Mouse (Mus musculus) heart, embryonic 10.5 days (tissue): ENCODE measurements at regions not wholly inside any gene's neighbourhood (a gene's known extent, or its start where the extent isn't known, plus 50 kb on each side); places are given as distances from the start of the nearest gene placed in this dataset.

Source experiments
- DNase-seq: peaks from one replicate; pipeline ENCODE4 v3.0.0-alpha.2; 2017; ENCODE audit warnings: low spot score
- H3K27ac ChIP-seq: fragments of 300-500 bp; sonication (generic); 2 replicates; pipeline ENCODE4 v1.5.1; 2016; ENCODE audit warnings: mild to moderate bottlenecking
- H3K27me3 ChIP-seq: fragments of 300-500 bp; sonication (generic); 2 replicates; pipeline ENCODE4 v1.6.1; 2016; ENCODE audit warnings: mild to moderate bottlenecking; ENCODE audit not compliant: poor library complexity, insufficient read depth, severe bottlenecking
- H3K36me3 ChIP-seq: fragments of 300-500 bp; sonication (generic); 2 replicates; pipeline ENCODE4 v1.6.1; 2016; ENCODE audit warnings: mild to moderate bottlenecking, moderate library complexity
- H3K4me1 ChIP-seq: fragments of 300-500 bp; sonication (generic); 2 replicates; pipeline ENCODE4 v1.6.1; 2016; ENCODE audit warnings: mild to moderate bottlenecking
- H3K4me3 ChIP-seq: fragments of 300-500 bp; sonication (generic); 2 replicates; pipeline ENCODE4 v1.5.1; 2016; ENCODE audit warnings: mild to moderate bottlenecking, moderate library complexity
- H3K9me3 ChIP-seq: fragments of 300-500 bp; sonication (generic); 2 replicates; pipeline ENCODE4 v1.6.1; 2016; ENCODE audit warnings: mild to moderate bottlenecking, moderate library complexity
- WGBS: fragments of 180-500 bp; shearing (Covaris S2); methylation state at CpG from one replicate; pipeline ENCODE4 v1.1.7; 2016; 5-methylcytosine and 5-hydroxymethylcytosine counted together

GRCm38 (mm10) chr15:42768396-42768795 is 2634.2 kb downstream of the 9330182O14Rik start:
- H3K4me1 ChIP-seq = peaks cover 10% of the 10 kb centered on the region; the same call in 1 of the 2 replicates
- no peaks in the 10 kb centered on the region for H3K27me3 ChIP-seq
- no peaks in the 10 kb centered on the region for H3K9me3 ChIP-seq
- peak overlapping the region; percentile 42; the same call in 1 of the 2 replicates for H3K27ac ChIP-seq
- 11% methylated on average over 3 of the region's 3 CpGs for WGBS
- no peak overlapping the region for H3K4me3 ChIP-seq
- no peaks in the 10 kb centered on the region for H3K36me3 ChIP-seq
- peak; percentile 76 for DNase-seq

GRCm38 (mm10) chr15:42779903-42780302 is 2645.7 kb downstream of the 9330182O14Rik start:
- Histone ChIP-seq H3K4me1 (no peaks in the 10 kb centered on the region), H3K27me3 (no peaks in the 10 kb centered on the region), H3K9me3 (no peaks in the 10 kb centered on the region), H3K36me3 (no peaks in the 10 kb centered on the region), H3K27ac (no peak overlapping the region), H3K4me3 (no peak overlapping the region)
- DNase-seq = no peak

GRCm38 (mm10) chr15:42801217-42801616 is 2667.1 kb downstream of the 9330182O14Rik start:
- 86% methylated on average over 1 of the region's 1 CpGs for WGBS
- H3K4me3 ChIP-seq = no peak overlapping the region
- no peaks in the 10 kb centered on the region for H3K36me3 ChIP-seq
- DNase-seq = no peak
- H3K9me3 ChIP-seq = no peaks in the 10 kb centered on the region
- no peak overlapping the region for H3K27ac ChIP-seq
- H3K27me3 ChIP-seq = no peaks in the 10 kb centered on the region
- H3K4me1 ChIP-seq = no peaks in the 10 kb centered on the region

GRCm38 (mm10) chr15:42810871-42811490 is 2676.8 kb downstream of the 9330182O14Rik start:
- no peaks in the 10 kb centered on the region for H3K36me3 ChIP-seq
- H3K4me3 ChIP-seq = no peak overlapping the region
- no peaks in the 10 kb centered on the region for H3K4me1 ChIP-seq
- H3K27ac ChIP-seq = no peak overlapping the region
- WGBS = 76% methylated on average over 1 of the region's 1 CpGs
- no peaks in the 10 kb centered on the region for H3K27me3 ChIP-seq
- no peaks in the 10 kb centered on the region for H3K9me3 ChIP-seq
- DNase-seq = no peak

GRCm38 (mm10) chr15:42815026-42815724 is 2681.0 kb downstream of the 9330182O14Rik start:
- no peak for DNase-seq
- Histone ChIP-seq H3K27me3 (no peaks in the 10 kb centered on the region), H3K36me3 (no peaks in the 10 kb centered on the region), H3K27ac (no peak overlapping the region), H3K4me1 (no peaks in the 10 kb centered on the region), H3K4me3 (no peak overlapping the region), H3K9me3 (no peaks in the 10 kb centered on the region)
- WGBS = 70% methylated on average over 4 of the region's 4 CpGs

- no peak for DNase-seq
- WGBS = 80% methylated on average over 1 of the region's 1 CpGs
- Histone ChIP-seq H3K27ac (no peak overlapping the region), H3K4me1 (peaks cover 6% of the 10 kb centered on the region; the same call in 1 of the 2 replicates), H3K4me3 (no peak overlapping the region), H3K36me3 (no peaks in the 10 kb centered on the region), H3K27me3 (no peaks in the 10 kb centered on the region), H3K9me3 (no peaks in the 10 kb centered on the region)
Measured at GRCm38 (mm10) chr15:42838839-42839238, 2704.7 kb downstream of the 9330182O14Rik start.

GRCm38 (mm10) chr15:42850003-42850402 is 2715.8 kb downstream of the 9330182O14Rik start:
- WGBS = 83% methylated on average over 2 of the region's 2 CpGs
- H3K4me3 ChIP-seq = no peak overlapping the region

GRCm38 (mm10) chr15:42872491-42872890 is 2738.3 kb downstream of the 9330182O14Rik start:
- Histone ChIP-seq H3K4me1 (peaks cover 7% of the 10 kb centered on the region), H3K27ac (peak overlapping the region; percentile 16; the same call in 1 of the 2 replicates), H3K9me3 (no peaks in the 10 kb centered on the region), H3K4me3 (no peak overlapping the region), H3K36me3 (no peaks in the 10 kb centered on the region), H3K27me3 (no peaks in the 10 kb centered on the region)
- no peak for DNase-seq
- WGBS = 45% methylated on average over 2 of the region's 2 CpGs

More at GRCm38 (mm10) chr15:42850003-42850402, 2715.8 kb downstream of the 9330182O14Rik start:
- H3K4me1 ChIP-seq = no peaks in the 10 kb centered on the region
- H3K36me3 ChIP-seq = no peaks in the 10 kb centered on the region
- no peaks in the 10 kb centered on the region for H3K27me3 ChIP-seq
- no peak for DNase-seq
- no peak overlapping the region for H3K27ac ChIP-seq
- no peaks in the 10 kb centered on the region for H3K9me3 ChIP-seq

- Histone ChIP-seq H3K4me3 (no peak overlapping the region), H3K27me3 (no peaks in the 10 kb centered on the region), H3K36me3 (no peaks in the 10 kb centered on the region), H3K9me3 (no peaks in the 10 kb centered on the region), H3K4me1 (no peaks in the 10 kb centered on the region), H3K27ac (no peak overlapping the region)
- no peak for DNase-seq
- WGBS = 90% methylated on average over 1 of the region's 1 CpGs
Measured at GRCm38 (mm10) chr15:42894611-42895010, 2760.4 kb downstream of the 9330182O14Rik start.

GRCm38 (mm10) chr15:42900056-42900455 is 2765.9 kb downstream of the 9330182O14Rik start:
- DNase-seq = no peak
- no peaks in the 10 kb centered on the region for H3K36me3 ChIP-seq
- no peak overlapping the region for H3K27ac ChIP-seq
- WGBS = 85% methylated on average over 7 of the region's 7 CpGs
- no peak overlapping the region for H3K4me3 ChIP-seq
- no peaks in the 10 kb centered on the region for H3K9me3 ChIP-seq
- no peaks in the 10 kb centered on the region for H3K27me3 ChIP-seq
- H3K4me1 ChIP-seq = no peaks in the 10 kb centered on the region

- H3K9me3 ChIP-seq = no peaks in the 10 kb centered on the region
- no peak overlapping the region for H3K27ac ChIP-seq
- 77% methylated on average over 3 of the region's 3 CpGs for WGBS
- no peak for DNase-seq
- H3K4me3 ChIP-seq = no peak overlapping the region
- H3K36me3 ChIP-seq = no peaks in the 10 kb centered on the region
- no peaks in the 10 kb centered on the region for H3K27me3 ChIP-seq
- H3K4me1 ChIP-seq = no peaks in the 10 kb centered on the region
Measured at GRCm38 (mm10) chr15:42901782-42902181, 2767.6 kb downstream of the 9330182O14Rik start.

GRCm38 (mm10) chr15:42911357-42911756 is 2777.2 kb downstream of the 9330182O14Rik start:
- no peaks in the 10 kb centered on the region for H3K27me3 ChIP-seq
- H3K4me3 ChIP-seq = no peak overlapping the region
- no peaks in the 10 kb centered on the region for H3K36me3 ChIP-seq
- no peak for DNase-seq
- 85% methylated on average over 2 of the region's 2 CpGs for WGBS
- no peak overlapping the region for H3K27ac ChIP-seq
- H3K9me3 ChIP-seq = no peaks in the 10 kb centered on the region
- peaks cover 6% of the 10 kb centered on the region for H3K4me1 ChIP-seq

- no peaks in the 10 kb centered on the region for H3K36me3 ChIP-seq
- H3K27ac ChIP-seq = no peak overlapping the region
- no peak for DNase-seq
- WGBS = 70% methylated on average over 4 of the region's 4 CpGs
- peaks cover 6% of the 10 kb centered on the region for H3K4me1 ChIP-seq
- no peaks in the 10 kb centered on the region for H3K27me3 ChIP-seq
- no peaks in the 10 kb centered on the region for H3K9me3 ChIP-seq
- H3K4me3 ChIP-seq = no peak overlapping the region
Measured at GRCm38 (mm10) chr15:42912880-42913279, 2778.7 kb downstream of the 9330182O14Rik start.
